In the genomic region with DNA sequence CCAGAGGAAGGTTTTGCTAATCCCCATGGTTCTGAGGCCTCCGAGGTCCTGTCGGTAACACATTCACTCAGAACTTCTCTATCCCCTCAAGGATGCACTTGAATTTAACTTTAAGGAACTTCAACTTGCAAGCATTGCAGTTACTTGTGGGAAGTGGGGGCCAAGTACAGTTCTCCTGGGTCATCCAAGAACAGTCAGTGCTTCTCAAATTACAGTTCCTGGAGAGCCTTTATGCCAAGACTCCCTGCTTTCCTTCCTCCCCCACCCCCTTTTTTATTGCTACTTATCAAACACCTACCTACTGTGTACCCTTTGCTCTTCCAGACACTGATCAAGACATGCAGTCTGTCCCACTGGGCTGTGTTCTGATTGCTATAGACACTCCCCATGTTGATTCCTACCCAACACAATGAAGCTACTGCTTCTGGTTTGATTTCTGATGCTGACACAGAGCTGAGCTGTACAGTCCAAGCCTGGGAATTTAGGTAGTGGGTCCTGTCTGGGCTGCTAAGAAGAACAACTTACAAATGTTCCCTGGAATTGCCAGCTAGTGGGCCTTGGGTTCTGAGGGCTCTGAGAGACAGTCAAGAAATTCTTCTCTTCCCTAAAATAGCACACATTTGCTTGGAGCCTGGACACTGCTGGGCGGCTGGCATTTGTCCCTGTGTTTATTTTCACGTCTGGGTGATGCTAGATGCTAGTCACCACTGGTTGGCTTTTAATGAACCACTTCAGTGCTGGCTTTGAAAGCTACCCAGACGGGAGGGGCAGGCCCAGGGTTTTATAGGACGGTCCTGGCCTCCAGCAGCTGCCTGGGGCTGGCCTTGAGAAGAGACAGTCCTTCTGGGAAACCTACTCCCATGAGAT, we compare ENCODE assay signal across 8 mouse cellular contexts.
A peak's percentile ranks its signal among the peaks of the same experiment; 100 is the strongest.
DNase-seq lines count a peak whose midpoint lies in the region; ATAC-seq and TF ChIP-seq lines count a peak whose summit lies in the region.

No protein-coding gene starts in this region.

- no peaks in the 10 kb centered on the region for H3K27me3 ChIP-seq in liver, adult 2 months (ENCODE audit: control insufficient read depth, insufficient read depth, low read length)
- H3K27me3 ChIP-seq in liver, postnatal 0 days (ENCODE audit: insufficient read depth, low read length), result no peaks in the 10 kb centered on the region
- no peaks in the 10 kb centered on the region for H3K27me3 ChIP-seq in forebrain, embryonic 16.5 days (replicated peaks; ENCODE audit: control insufficient read depth, insufficient read depth, low read length)
- H3K27me3 ChIP-seq in midbrain, embryonic 13.5 days, result no peaks in the 10 kb centered on the region

- H3K4me1 ChIP-seq in liver, adult 2 months (ENCODE audit: control insufficient read depth, insufficient read depth, low read length), result no peaks in the 10 kb centered on the region
- H3K4me1 ChIP-seq in liver, postnatal 0 days (ENCODE audit: insufficient read depth), result no peaks in the 10 kb centered on the region
- H3K4me1 ChIP-seq in forebrain, embryonic 16.5 days (replicated peaks; ENCODE audit: control insufficient read depth, insufficient read depth, low read length), result no peaks in the 10 kb centered on the region
- no peaks in the 10 kb centered on the region for H3K4me1 ChIP-seq in midbrain, embryonic 13.5 days (replicated peaks)

- no peak overlapping the region for H3K4me3 ChIP-seq in liver, adult 2 months (ENCODE audit: insufficient read depth, low read depth, low read length)
- no peak overlapping the region for H3K4me3 ChIP-seq in liver, postnatal 0 days (ENCODE audit: low read depth, low read length)
- H3K4me3 ChIP-seq in forebrain, embryonic 16.5 days (replicated peaks; ENCODE audit: low read length), result no peak overlapping the region
- H3K4me3 ChIP-seq in midbrain, embryonic 13.5 days (replicated peaks), result no peak overlapping the region

- H3K27ac ChIP-seq in liver, adult 2 months (replicated peaks; ENCODE audit: insufficient read depth, low read depth, low read length), result no peak overlapping the region
- H3K27ac ChIP-seq in liver, postnatal 0 days (ENCODE audit: low read depth), result no peak overlapping the region
- no peak overlapping the region for H3K27ac ChIP-seq in forebrain, embryonic 16.5 days (ENCODE audit: low read length)
- H3K27ac ChIP-seq in midbrain, embryonic 13.5 days, result no peak overlapping the region

- no peak for TF ChIP-seq POLR2A in liver, adult 2 months (IDR thresholded peaks at IDR 0.05; ENCODE audit: extremely low read depth, insufficient read depth, low read length)

- H3K9me3 ChIP-seq in liver, postnatal 0 days (ENCODE audit: low read length), result no peaks in the 10 kb centered on the region
- peaks cover 2% of the 10 kb centered on the region; the same call in 1 of the 2 replicates for H3K9me3 ChIP-seq in forebrain, embryonic 16.5 days (ENCODE audit: control insufficient read depth, low read length)
- H3K9me3 ChIP-seq in midbrain, embryonic 13.5 days, result peaks cover 8% of the 10 kb centered on the region; the same call in 1 of the 2 replicates

- no peaks in the 10 kb centered on the region for H3K79me2 ChIP-seq in liver, adult 2 months (ENCODE audit: control insufficient read depth, insufficient read depth, low read length)

- 78% methylated on average over 6 of the region's 6 CpGs for whole genome bisulfite sequencing in liver, adult 2 months
- WGBS in liver, postnatal 0 days (ENCODE audit: insufficient replicate concordance), result 63% methylated on average over 6 of the region's 6 CpGs
- WGBS in forebrain, embryonic 16.5 days, result 51% methylated on average over 6 of the region's 6 CpGs
- WGBS in midbrain, embryonic 13.5 days, result 63% methylated on average over 6 of the region's 6 CpGs

- H3K9ac ChIP-seq in liver, adult 2 months (ENCODE audit: low read depth, low read length), result no peak overlapping the region
- no peak overlapping the region for H3K9ac ChIP-seq in liver, postnatal 0 days (replicated peaks)
- H3K9ac ChIP-seq in forebrain, embryonic 16.5 days (replicated peaks; ENCODE audit: low read depth, low read length), result no peak overlapping the region
- no peak overlapping the region for H3K9ac ChIP-seq in midbrain, embryonic 13.5 days (replicated peaks)

- peak; percentile 17 for DNase-seq in liver, adult 2 months (ENCODE audit: extremely low read depth, low read depth, low spot score)
- DNase-seq in liver, postnatal 0 days, result no peak
- DNase-seq in kidney, adult 11 months, result peak; percentile 44
- no peak for DNase-seq in right cerebral cortex, adult 2 months (ENCODE audit: low spot score in 2 of 2)
- no peak for DNase-seq in thymus, postnatal 14 days
- DNase-seq in right cerebral cortex, postnatal 14 days, result no peak

- H3K4me2 ChIP-seq in liver, postnatal 0 days (ENCODE audit: low read depth, low read length), result no peak overlapping the region
- no peak overlapping the region for H3K4me2 ChIP-seq in forebrain, embryonic 16.5 days (ENCODE audit: low read length)
- H3K4me2 ChIP-seq in midbrain, embryonic 13.5 days (replicated peaks), result no peak overlapping the region

- H3K36me3 ChIP-seq in liver, adult 2 months (ENCODE audit: control insufficient read depth, insufficient read depth, low read length), result no peaks in the 10 kb centered on the region
- H3K36me3 ChIP-seq in liver, postnatal 0 days (replicated peaks; ENCODE audit: insufficient read depth, low read length), result no peaks in the 10 kb centered on the region
- no peaks in the 10 kb centered on the region for H3K36me3 ChIP-seq in forebrain, embryonic 16.5 days (ENCODE audit: control insufficient read depth, insufficient read depth)
- H3K36me3 ChIP-seq in midbrain, embryonic 13.5 days, result no peaks in the 10 kb centered on the region

- no peak for TF ChIP-seq CTCF in liver, adult 2 months (IDR thresholded peaks at IDR 0.05; ENCODE audit: low read depth, low read length)
- TF ChIP-seq CTCF in liver, postnatal 0 days (IDR thresholded peaks at IDR 0.05; ENCODE audit: low read depth), result no peak

- no peak for ATAC-seq in liver, postnatal 0 days
- peak; percentile 40; the same call in 1 of the 2 replicates for ATAC-seq in forebrain, embryonic 16.5 days
- peak; percentile 37; the same call in 1 of the 2 replicates for ATAC-seq in midbrain, embryonic 13.5 days

- TF ChIP-seq EP300 in liver, postnatal 0 days (IDR thresholded peaks at IDR 0.05; ENCODE audit: low read depth), result no peak

Comparison
In these comparisons a context has a peak if more than half of its experiments do, and no peak if none do; other contexts are left out.
1. DNase-seq: peak in liver, adult 2 months (single experiment) and kidney, adult 11 months (single experiment); none in liver, postnatal 0 days (single experiment), right cerebral cortex, adult 2 months (0 of 2), thymus, postnatal 14 days (single experiment) and right cerebral cortex, postnatal 14 days (single experiment).